Mouse (Mus musculus) cerebellum, adult (tissue): ENCODE results near the gene Gm45521.
"Not testable (repeated sequence)": the region's sequence is repeated elsewhere in the genome, so short reads cannot be mapped to it uniquely, and the experiment has no call there.

Experiments used
- ATAC-seq: cut with Nextera tagmentation; 2 replicates; pipeline ENCODE4 v1.9.2; 2017; ENCODE audit warnings: mild to moderate bottlenecking, moderate library complexity, mixed read lengths; ENCODE audit not compliant: insufficient number of reproducible peaks, low FRiP score, low TSS enrichment

Gm45521 gene

GRCm38 (mm10) chr14:7997255-7997696 is 40.2 kb downstream of the Gm45521 start:
- ATAC-seq: peak; percentile 80

- ATAC-seq: no peak
Measured at GRCm38 (mm10) chr14:7999030-7999429, 41.9 kb downstream of the Gm45521 start.

- ATAC-seq: no peak
Measured at GRCm38 (mm10) chr14:7999435-7999834, 42.3 kb downstream of the Gm45521 start.

GRCm38 (mm10) chr14:8000247-8000646 is 43.2 kb downstream of the Gm45521 start:
- no peak for ATAC-seq

DNA sequence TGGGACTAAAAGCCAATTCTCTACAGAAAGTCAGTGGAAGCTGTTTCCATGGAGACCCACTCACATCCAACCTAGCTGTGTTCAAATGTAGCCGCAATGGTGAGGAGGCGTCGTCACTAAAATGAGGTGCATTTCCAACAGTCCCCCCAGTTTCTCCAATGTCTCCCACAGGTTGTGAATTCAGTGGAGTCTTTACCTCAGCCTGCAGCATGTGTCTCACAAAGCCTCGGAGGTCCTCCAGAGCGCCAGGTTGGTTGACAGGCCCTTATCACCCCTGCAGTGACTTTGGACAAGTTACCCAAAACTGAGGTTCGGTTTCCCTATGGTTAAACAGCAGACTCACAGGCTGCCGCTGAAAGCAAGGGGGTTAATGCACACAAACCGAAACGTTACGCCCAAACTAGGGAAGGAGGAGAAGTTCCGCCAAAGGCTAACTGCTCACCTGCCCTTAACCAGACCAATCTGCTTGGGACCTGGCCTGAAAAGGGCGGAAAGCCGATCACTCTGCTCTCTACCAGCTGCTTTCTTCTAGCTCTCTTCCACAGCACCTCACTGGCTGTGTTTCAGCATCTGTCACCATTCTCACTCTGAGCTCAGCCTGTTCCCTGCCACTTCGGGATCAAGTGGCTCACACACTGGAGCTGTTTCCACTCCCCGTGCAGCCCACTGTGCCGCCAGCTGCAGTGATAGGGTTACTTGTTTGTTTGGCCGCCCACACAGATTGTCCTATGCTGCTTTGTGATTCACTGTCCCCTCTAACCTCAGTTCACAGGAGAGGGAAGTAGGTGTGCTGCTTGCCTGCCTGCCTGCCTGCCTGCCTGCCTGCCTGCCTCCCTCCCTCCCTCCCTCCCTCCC is 44.0 kb downstream of the Gm45521 start:
- ATAC-seq: no peak

GRCm38 (mm10) chr14:8002432-8003092 is 45.5 kb downstream of the Gm45521 start, which contains the start of gene Abhd6:
Gene Abhd6 (plus strand): TSS chr14:8002902.
- ATAC-seq: peak; percentile 91

- ATAC-seq: peak; percentile 37
Measured at GRCm38 (mm10) chr14:8003093-8003670, 46.1 kb downstream of the Gm45521 start.

GRCm38 (mm10) chr14:8003727-8004670 is 46.9 kb downstream of the Gm45521 start:
- no peak for ATAC-seq

GRCm38 (mm10) chr14:8006061-8006460 is 49.0 kb downstream of the Gm45521 start:
- not testable (repeated sequence) for ATAC-seq

- ATAC-seq: no peak
Measured at GRCm38 (mm10) chr14:8007084-8007483, 50.0 kb downstream of the Gm45521 start.

DNA sequence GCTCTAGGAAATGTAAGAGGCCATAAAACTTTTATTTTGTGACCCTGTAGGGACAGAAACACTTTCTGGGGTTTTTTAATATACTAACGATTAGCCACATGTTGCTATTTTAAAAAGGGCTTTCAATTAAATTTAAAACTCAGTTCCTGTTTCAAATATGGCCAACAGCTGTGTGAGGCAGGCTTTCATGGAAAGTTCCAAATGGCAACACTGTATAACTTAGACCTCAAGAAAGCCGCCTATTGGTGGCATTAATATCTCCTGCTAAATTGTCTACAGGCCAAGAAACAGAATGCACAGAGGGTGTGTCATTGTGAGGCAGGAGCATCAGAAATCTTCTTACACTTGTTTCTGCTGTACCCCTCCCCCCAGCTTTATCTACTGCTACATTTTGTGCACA is 50.4 kb downstream of the Gm45521 start:
- ATAC-seq: no peak

GRCm38 (mm10) chr14:8007923-8008322 is 50.8 kb downstream of the Gm45521 start:
- ATAC-seq: no peak
